Mouse (Mus musculus) olfactory bulb, adult 2 months (tissue): ENCODE results near the gene Dlgap4. TPM values are rescaled to one million over a fixed set of nuclear protein-coding genes. Genes with fewer than 3 reads are reported as not detected.
A peak's percentile ranks its signal among the peaks of the same experiment; 100 is the strongest.

Source experiments
- H3K27ac ChIP-seq: fragments of 200-500 bp; 2 replicates; pipeline ENCODE4 v1.5.1; 2012; ENCODE audit warnings: low read depth, low read length; ENCODE audit not compliant: insufficient read depth
- H3K4me1 ChIP-seq: fragments of 200-500 bp; 2 replicates; pipeline ENCODE4 v1.6.1; 2012; ENCODE audit warnings: low read length; ENCODE audit not compliant: control insufficient read depth, insufficient read depth
- H3K4me3 ChIP-seq: fragments of 200-500 bp; 2 replicates; pipeline ENCODE4 v1.5.1; 2012; ENCODE audit warnings: mild to moderate bottlenecking, low read depth, low read length, moderate library complexity; ENCODE audit not compliant: insufficient read depth
- CTCF ChIP-seq: fragments of 200-500 bp; IDR thresholded peaks from 2 replicates; pipeline ENCODE4 v1.5.1; 2012; ENCODE audit warnings: low read depth, mild to moderate bottlenecking, low read length, moderate library complexity; ENCODE audit not compliant: insufficient read depth
- POLR2A ChIP-seq: fragments of 200-500 bp; IDR thresholded peaks from 2 replicates; pipeline ENCODE4 v1.6.1; 2012; ENCODE audit warnings: mild to moderate bottlenecking, low read depth, low read length, moderate library complexity; ENCODE audit not compliant: insufficient read depth
- WGBS: fragments of 180-500 bp; shearing (Covaris S2); methylation state at CpG from one replicate; pipeline ENCODE4 v1.1.7; 2018; 5-methylcytosine and 5-hydroxymethylcytosine counted together
- polyA plus RNA-seq: library from polyadenylated mRNA; stranded (reverse); fragments of >200 nt; gene quantifications from 2 replicates; pipeline ENCODE4 v1.2.4, GENCODE M21; 2012; ENCODE audit warnings: low replicate concordance; ENCODE audit not compliant: missing spikeins, insufficient read depth, insufficient read length

The Dlgap4 gene
- polyA plus RNA-seq, 1 experiment: not detected

DNA sequence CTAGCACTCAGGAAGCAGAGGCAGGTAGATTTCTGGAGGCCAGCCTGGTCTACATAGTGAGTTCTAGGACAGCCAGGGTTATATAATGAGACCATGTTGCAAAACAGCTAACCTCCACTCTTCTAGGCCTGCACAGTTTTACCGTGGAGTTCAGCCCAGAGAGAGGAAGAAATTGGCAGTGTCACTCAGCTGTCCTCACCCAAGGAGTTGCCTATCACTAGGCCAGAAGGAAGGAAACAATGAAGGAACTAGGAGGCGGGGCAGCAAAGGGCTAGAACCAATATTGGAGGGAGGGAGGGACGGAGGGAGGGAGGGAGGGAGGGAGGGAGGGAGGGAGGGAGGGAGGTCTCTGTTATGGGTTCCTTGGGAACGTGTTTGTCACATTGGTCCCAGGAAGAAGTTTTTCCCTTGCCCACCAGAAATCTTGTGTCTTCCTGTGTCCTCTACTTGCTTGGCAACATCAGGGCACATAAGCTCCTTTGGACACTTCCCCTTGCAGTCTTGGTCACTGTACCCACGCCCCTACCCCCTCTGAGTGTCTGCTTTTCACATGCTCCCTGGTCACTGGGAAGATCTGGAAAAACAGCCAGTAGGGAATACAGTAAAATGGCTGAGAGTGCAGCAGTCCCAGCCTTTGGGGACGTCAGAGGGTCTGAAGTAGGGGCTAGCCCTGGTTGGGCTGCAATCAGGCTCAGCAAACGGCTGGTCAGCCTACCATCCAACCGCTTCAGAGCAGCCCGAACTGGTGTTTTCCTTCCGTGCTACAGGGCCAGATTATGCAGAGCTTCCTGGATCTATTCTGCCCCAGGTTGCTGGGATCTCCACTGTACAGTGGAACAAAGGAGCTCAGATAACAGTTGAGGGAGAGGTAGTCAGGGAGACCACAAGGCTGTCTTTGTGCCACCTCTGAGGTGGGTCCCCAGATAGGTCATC lies 116.3 kb downstream of the Dlgap4 start:
- Histone ChIP-seq H3K27ac (peak overlapping the region; percentile 46; the same call in 1 of the 2 replicates), H3K4me1 (peaks cover 57% of the 10 kb centered on the region), H3K4me3 (no peak overlapping the region)
- 35% methylated on average over 9 of the region's 10 CpGs for WGBS
- no peak for TF ChIP-seq POLR2A
- TF ChIP-seq CTCF: no peak

DNA sequence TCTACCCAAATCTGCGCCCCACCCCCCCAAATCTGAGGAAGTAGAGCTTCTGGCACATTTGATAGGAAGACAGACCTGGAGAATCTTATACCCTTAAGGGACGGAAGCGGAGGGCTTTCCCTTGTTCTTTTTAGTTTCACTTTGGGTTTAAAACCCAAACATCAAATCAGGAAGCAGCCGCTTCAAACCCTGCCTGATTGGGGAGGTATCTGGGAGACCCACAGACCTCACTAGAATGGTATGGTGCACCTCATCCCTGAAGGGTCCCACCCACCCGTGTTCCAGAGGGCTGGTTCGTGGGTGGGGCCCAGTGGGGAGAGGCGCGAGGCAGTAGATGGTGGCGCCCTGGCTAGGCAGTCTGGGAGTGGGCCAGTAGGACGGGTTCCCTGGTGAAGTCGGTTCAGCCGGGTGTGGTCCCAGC lies 117.0 kb downstream of the Dlgap4 start:
- TF ChIP-seq POLR2A: no peak
- no peak for TF ChIP-seq CTCF
- 41% methylated on average over 12 of the region's 12 CpGs for WGBS
- peak overlapping the region; percentile 2; the same call in 1 of the 2 replicates for H3K4me3 ChIP-seq
- H3K4me1 ChIP-seq: peaks cover 57% of the 10 kb centered on the region
- H3K27ac ChIP-seq: peak overlapping the region; percentile 32; the same call in 1 of the 2 replicates

DNA sequence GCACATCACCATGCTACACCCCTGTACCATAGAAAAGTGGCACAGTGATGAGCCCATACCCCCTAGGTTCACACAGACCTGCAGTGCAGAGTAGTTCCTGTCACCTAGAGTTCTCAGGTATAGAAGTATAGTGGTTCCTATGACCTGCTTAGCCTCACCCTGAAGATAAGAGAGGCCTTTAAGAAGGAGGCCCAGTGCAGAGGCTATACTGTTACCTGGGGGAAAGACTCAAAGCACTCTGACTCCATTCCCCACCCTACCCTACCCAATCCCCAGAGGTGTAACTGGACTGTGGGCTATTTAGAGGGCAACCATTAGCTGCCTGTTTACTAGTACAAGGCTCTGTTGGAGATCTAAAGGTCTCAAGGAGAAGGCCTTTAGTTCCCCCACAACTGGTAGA lies 118.1 kb downstream of the Dlgap4 start:
- TF ChIP-seq POLR2A (no peak), CTCF (no peak)
- H3K4me1 ChIP-seq: peaks cover 56% of the 10 kb centered on the region

DNA sequence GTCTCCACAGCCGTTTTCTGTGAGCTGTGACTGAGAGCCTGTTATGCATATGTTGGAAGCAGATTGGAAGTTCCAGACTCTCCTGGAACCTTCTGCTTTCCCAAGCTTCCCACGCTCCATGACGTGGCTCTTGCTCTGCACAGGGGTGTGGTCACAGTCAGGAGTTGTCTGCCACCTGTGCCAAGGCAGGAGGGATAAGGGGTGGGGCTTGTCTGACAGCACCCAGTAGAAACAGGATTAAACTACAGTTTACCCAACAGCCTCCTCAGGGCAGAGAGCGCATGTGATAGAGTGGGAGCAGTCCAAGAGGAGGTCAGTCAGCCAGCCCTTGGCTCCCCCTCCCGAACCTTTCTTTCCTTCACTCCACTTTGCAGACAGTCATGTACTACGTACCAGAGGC lies 118.6 kb downstream of the Dlgap4 start:
- Histone ChIP-seq H3K4me3 (no peak overlapping the region), H3K27ac (peak overlapping the region; percentile 6; the same call in 1 of the 2 replicates), H3K4me1 (peaks cover 55% of the 10 kb centered on the region)
- WGBS: 23% methylated on average over 6 of the region's 6 CpGs
- no peak for TF ChIP-seq CTCF
- TF ChIP-seq POLR2A: no peak

More for the DNA sequence above, 118.1 kb downstream of the Dlgap4 start:
- no peak overlapping the region for H3K4me3 ChIP-seq
- H3K27ac ChIP-seq: peak overlapping the region; percentile 6; the same call in 1 of the 2 replicates

DNA sequence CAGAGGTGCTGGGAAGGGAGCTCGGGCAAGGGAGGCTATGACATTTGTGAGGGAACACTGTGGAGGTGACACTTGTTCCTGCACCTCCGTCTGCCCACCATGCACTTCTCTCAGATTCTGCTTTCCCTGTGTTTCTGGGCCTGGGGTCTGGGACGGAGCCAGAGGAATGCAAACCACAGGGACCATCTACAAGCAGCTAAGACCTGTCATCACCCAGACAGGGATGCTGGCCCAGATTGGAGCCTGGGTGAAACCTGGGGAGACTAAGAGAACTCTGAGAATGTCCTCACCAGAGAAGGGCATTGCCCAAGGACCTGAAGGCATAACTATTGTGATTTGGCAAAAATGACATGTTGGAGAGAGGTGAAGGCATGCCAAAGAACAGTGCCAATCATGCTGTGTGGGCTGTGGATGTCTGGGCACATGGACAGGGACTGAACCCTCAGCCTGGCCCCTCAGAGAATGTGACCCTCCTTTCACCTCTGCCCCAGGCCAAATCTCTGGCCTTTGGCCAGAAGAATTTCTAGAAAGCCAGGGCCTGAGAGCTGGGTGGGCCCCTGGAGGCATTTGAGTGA lies 122.3 kb downstream of the Dlgap4 start:
- Histone ChIP-seq H3K27ac (no peak overlapping the region), H3K4me3 (no peak overlapping the region), H3K4me1 (peaks cover 60% of the 10 kb centered on the region)
- no peak for TF ChIP-seq CTCF
- TF ChIP-seq POLR2A: no peak
- WGBS: 61% methylated on average over 3 of the region's 3 CpGs

DNA sequence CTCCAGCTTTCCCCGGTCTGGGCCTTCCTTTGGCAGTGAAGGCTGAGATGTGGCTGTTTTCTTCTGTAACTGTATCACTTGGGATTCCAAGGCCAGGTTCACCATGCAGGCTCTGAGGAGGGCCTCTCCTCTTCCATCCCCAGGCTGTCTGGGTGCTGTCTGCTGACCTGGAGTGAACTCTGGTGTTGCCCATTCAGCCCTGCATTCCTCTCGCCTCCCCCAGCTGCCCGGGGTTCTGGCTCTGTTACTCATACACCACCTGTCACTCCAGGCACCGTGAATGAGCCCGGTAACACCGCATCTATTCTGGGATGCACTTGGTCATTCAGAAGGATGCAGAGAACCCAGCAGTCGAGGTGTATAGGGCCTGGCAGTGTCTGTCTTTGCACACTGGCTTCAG lies 123.3 kb downstream of the Dlgap4 start:
- 15% methylated on average over 7 of the region's 7 CpGs for WGBS
- peaks cover 63% of the 10 kb centered on the region for H3K4me1 ChIP-seq
- H3K27ac ChIP-seq: no peak overlapping the region
- TF ChIP-seq CTCF: no peak
- no peak for TF ChIP-seq POLR2A
- H3K4me3 ChIP-seq: no peak overlapping the region

DNA sequence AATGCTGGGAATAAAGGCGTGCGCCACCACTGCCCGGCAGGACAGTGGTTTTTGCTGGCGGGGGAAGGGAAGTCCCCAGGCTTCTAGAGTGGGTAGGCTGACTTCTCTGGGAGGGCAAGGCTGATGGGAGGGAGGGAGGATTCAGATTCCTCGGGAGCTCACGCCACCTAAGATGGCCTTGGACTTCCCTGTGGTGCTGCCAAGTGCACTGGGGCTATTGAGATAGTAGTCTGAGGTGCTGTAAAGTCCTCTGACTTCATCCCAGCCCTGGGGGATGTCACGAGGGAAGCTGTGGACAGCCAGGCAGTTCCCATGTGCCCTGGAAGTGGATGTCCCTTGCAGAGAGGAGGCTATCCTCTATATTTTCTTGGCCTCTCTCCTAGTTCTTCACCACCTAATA lies 124.5 kb downstream of the Dlgap4 start:
- H3K4me3 ChIP-seq: no peak overlapping the region
- TF ChIP-seq POLR2A: no peak
- TF ChIP-seq CTCF: no peak
- 57% methylated on average over 7 of the region's 7 CpGs for WGBS
- peaks cover 61% of the 10 kb centered on the region for H3K4me1 ChIP-seq
- no peak overlapping the region for H3K27ac ChIP-seq

DNA sequence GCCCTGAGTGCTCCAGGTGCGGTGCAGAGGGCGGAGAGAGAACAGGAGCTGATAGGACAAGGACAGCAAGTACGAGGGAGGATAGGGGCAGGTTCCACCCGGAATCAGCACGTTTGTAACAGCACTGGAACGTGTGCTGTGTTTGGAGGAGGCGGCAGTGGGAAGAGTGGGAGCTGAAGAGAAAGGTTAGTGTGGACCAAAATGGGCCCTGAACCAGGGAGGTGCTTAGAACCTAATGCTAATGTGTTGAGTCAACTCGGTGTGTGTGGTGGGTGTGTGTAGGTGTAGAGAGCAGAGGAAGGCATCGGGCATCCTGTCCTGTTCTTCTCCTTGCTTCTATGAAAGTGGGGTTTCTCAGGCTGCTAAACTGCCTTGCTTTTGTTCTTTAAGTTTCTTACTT lies 127.8 kb downstream of the Dlgap4 start:
- TF ChIP-seq POLR2A: no peak
- TF ChIP-seq CTCF: no peak

DNA sequence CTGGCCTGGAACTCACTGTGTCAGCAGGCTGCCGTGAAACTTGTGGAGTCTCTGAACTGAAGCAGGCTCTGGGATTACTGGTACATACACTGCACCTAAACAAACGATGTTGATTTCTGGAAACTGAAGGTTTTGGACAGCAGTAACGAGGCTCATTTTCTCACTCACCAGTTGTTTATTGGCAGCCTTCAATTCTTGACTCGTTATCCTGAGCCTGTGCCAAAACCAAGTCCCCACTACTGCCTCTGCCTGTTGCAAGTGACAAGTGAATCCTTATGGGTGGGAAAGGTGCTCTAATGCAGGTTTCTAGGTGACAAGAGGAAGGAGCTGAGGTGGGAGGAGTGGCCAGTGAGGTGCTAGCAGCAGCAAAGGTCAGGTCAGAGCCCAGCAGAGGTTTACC lies 128.5 kb downstream of the Dlgap4 start:
- H3K27ac ChIP-seq: no peak overlapping the region
- TF ChIP-seq CTCF (no peak), POLR2A (no peak)
- H3K4me1 ChIP-seq: peaks cover 62% of the 10 kb centered on the region
- WGBS: 19% methylated on average over 4 of the region's 4 CpGs
- H3K4me3 ChIP-seq: no peak overlapping the region

More for the DNA sequence above, 127.8 kb downstream of the Dlgap4 start:
- H3K27ac ChIP-seq: no peak overlapping the region
- 44% methylated on average over 9 of the region's 9 CpGs for WGBS
- no peak overlapping the region for H3K4me3 ChIP-seq
- peaks cover 62% of the 10 kb centered on the region for H3K4me1 ChIP-seq
